Comparison of ENCODE assay signal across 19 mouse cellular contexts in genomic region chr7:141077841-141078240, GRCm38 (mm10). TPM values are rescaled to one million over a fixed set of nuclear protein-coding genes. Genes with fewer than 3 reads are reported as not detected.
DNase-seq lines count a peak whose midpoint lies in the region; ATAC-seq and TF ChIP-seq lines count a peak whose summit lies in the region.
"Had no signal": no experiment of that assay in that cellular context is flagged by ENCODE, and none has a peak within 500 bp of the region (broad histone marks: within the 10 kb centered on the region; RNA-seq: fewer than 3 reads in every experiment).

TSS of gene Pkp3 (plus strand) at chr7:141078218.

- H3K4me2 ChIP-seq in liver, embryonic 11.5 days: no peak within 1 kb of the TSS
- no peak within 1 kb of the TSS for H3K4me2 ChIP-seq in liver, postnatal 0 days (ENCODE audit: low read depth, low read length)
- peak within 1 kb of the TSS; percentile 41 for H3K4me2 ChIP-seq in embryonic facial prominence, embryonic 15.5 days (replicated peaks)
- peak within 1 kb of the TSS; percentile 27; the same call in 1 of the 2 replicates for H3K4me2 ChIP-seq in limb, embryonic 15.5 days
- H3K4me2 ChIP-seq: heart, embryonic 15.5 days; hindbrain, embryonic 14.5 days; midbrain, embryonic 15.5 days had no signal

- no peaks in the 10 kb centered on the region for H3K9me3 ChIP-seq in liver, embryonic 11.5 days (ENCODE audit: control insufficient read depth, low read length)
- no peaks in the 10 kb centered on the region for H3K9me3 ChIP-seq in liver, postnatal 0 days (ENCODE audit: low read length)
- no peaks in the 10 kb centered on the region for H3K9me3 ChIP-seq in E14TG2a.4 (ENCODE audit: low read length)
- H3K9me3 ChIP-seq in embryonic facial prominence, embryonic 15.5 days (replicated peaks): no peaks in the 10 kb centered on the region
- H3K9me3 ChIP-seq in limb, embryonic 15.5 days: no peaks in the 10 kb centered on the region
- H3K9me3 ChIP-seq: heart, embryonic 15.5 days; midbrain, embryonic 15.5 days had no signal

- H3K9ac ChIP-seq in liver, embryonic 11.5 days (ENCODE audit: low read depth, low read length): no peak within 1 kb of the TSS
- no peak within 1 kb of the TSS for H3K9ac ChIP-seq in liver, postnatal 0 days (replicated peaks)
- H3K9ac ChIP-seq in embryonic facial prominence, embryonic 15.5 days: no peak within 1 kb of the TSS
- H3K9ac ChIP-seq in limb, embryonic 15.5 days: no peak within 1 kb of the TSS
- H3K9ac ChIP-seq: heart, embryonic 15.5 days; hindbrain, embryonic 14.5 days; lung, embryonic 14.5 days; midbrain, embryonic 15.5 days had no signal

- WGBS in liver, embryonic 11.5 days: 85% methylated on average over 15 of the region's 15 CpGs
- 86% methylated on average over 15 of the region's 15 CpGs for WGBS in liver, postnatal 0 days (ENCODE audit: insufficient replicate concordance)
- WGBS in embryonic facial prominence, embryonic 15.5 days: 78% methylated on average over 15 of the region's 15 CpGs
- 85% methylated on average over 15 of the region's 15 CpGs for WGBS in limb, embryonic 15.5 days

- no peak for ATAC-seq in liver, embryonic 11.5 days (replicated peaks; ENCODE audit: low FRiP score)
- no peak for ATAC-seq in liver, postnatal 0 days
- ATAC-seq in embryonic facial prominence, embryonic 15.5 days (ENCODE audit: insufficient number of reproducible peaks, low FRiP score, low TSS enrichment, low read depth): no peak
- ATAC-seq in limb, embryonic 15.5 days (ENCODE audit: insufficient number of reproducible peaks, low FRiP score, low TSS enrichment, low read depth): 0 out of 2 replicates have a peak, but pooled peaks have one; percentile 8
- ATAC-seq: midbrain, embryonic 15.5 days; Patski had no signal

- H3K4me1 ChIP-seq in liver, embryonic 11.5 days (replicated peaks; ENCODE audit: control insufficient read depth, insufficient read depth, low read length): no peaks in the 10 kb centered on the region
- no peaks in the 10 kb centered on the region for H3K4me1 ChIP-seq in liver, postnatal 0 days (ENCODE audit: insufficient read depth)
- H3K4me1 ChIP-seq in E14TG2a.4 (replicated peaks; ENCODE audit: low read depth, low read length): peaks cover 50% of the 10 kb centered on the region
- peaks cover 3% of the 10 kb centered on the region; the same call in 1 of the 2 replicates for H3K4me1 ChIP-seq in embryonic facial prominence, embryonic 15.5 days
- H3K4me1 ChIP-seq in limb, embryonic 15.5 days: peaks cover 9% of the 10 kb centered on the region; the same call in 1 of the 2 replicates
- H3K4me1 ChIP-seq: heart, embryonic 15.5 days; midbrain, embryonic 15.5 days had no signal

- peaks cover 32% of the 10 kb centered on the region for H3K27me3 ChIP-seq in liver, embryonic 11.5 days (replicated peaks; ENCODE audit: control insufficient read depth, insufficient read depth, low read length)
- 0 out of 2 replicates have a peak, but pooled peaks cover 7% of the 10 kb centered on the region for H3K27me3 ChIP-seq in liver, postnatal 0 days (ENCODE audit: insufficient read depth, low read length)
- H3K27me3 ChIP-seq in E14TG2a.4 (ENCODE audit: insufficient read depth, low read length): peaks cover 33% of the 10 kb centered on the region
- no peaks in the 10 kb centered on the region for H3K27me3 ChIP-seq in embryonic facial prominence, embryonic 15.5 days
- H3K27me3 ChIP-seq in limb, embryonic 15.5 days: peaks cover 7% of the 10 kb centered on the region; the same call in 1 of the 2 replicates
- H3K27me3 ChIP-seq: midbrain, embryonic 15.5 days; Patski had no signal

- TF ChIP-seq EP300 in liver, postnatal 0 days (IDR thresholded peaks at IDR 0.05; ENCODE audit: low read depth): no peak

- DNase-seq in liver, embryonic 11.5 days (ENCODE audit: low spot score): peak; percentile 30
- no peak for DNase-seq in liver, postnatal 0 days
- no peak for DNase-seq in frontal cortex, postnatal 25 days (ENCODE audit: low spot score in 2 of 2)
- no peak for DNase-seq in ovary, postnatal 14 days (ENCODE audit: low spot score)
- no peak for DNase-seq in layer of hippocampus, adult 9-11 months
- DNase-seq: adrenal gland, postnatal 14 days; cerebellum, adult 11 months; gastrocnemius, adult 2 months; kidney, postnatal 25 days; lung, embryonic 14.5 days; right cerebral cortex, postnatal 4 days; thymus, postnatal 25 days had no signal

- no peak within 1 kb of the TSS for H3K27ac ChIP-seq in liver, embryonic 11.5 days (ENCODE audit: low read depth, low read length)
- H3K27ac ChIP-seq in liver, postnatal 0 days (ENCODE audit: low read depth): no peak within 1 kb of the TSS
- peak within 1 kb of the TSS; percentile 84 for H3K27ac ChIP-seq in embryonic facial prominence, embryonic 15.5 days (replicated peaks)
- peak within 1 kb of the TSS; percentile 66 for H3K27ac ChIP-seq in limb, embryonic 15.5 days
- H3K27ac ChIP-seq: gastrocnemius, adult 2 months; heart, embryonic 15.5 days; hindbrain, embryonic 14.5 days; midbrain, embryonic 15.5 days had no signal

- no peaks in the 10 kb centered on the region for H3K36me3 ChIP-seq in liver, embryonic 11.5 days (ENCODE audit: control insufficient read depth, insufficient read depth, low read length)
- H3K36me3 ChIP-seq in liver, postnatal 0 days (replicated peaks; ENCODE audit: insufficient read depth, low read length): no peaks in the 10 kb centered on the region
- H3K36me3 ChIP-seq in E14TG2a.4 (ENCODE audit: insufficient read depth, low read length): no peaks in the 10 kb centered on the region
- H3K36me3 ChIP-seq in embryonic facial prominence, embryonic 15.5 days: peaks cover 1% of the 10 kb centered on the region; the same call in 1 of the 2 replicates
- 0 out of 2 replicates have a peak, but pooled peaks cover 3% of the 10 kb centered on the region for H3K36me3 ChIP-seq in limb, embryonic 15.5 days
- H3K36me3 ChIP-seq: heart, embryonic 15.5 days; midbrain, embryonic 15.5 days had no signal

- no peak for TF ChIP-seq CTCF in liver, postnatal 0 days (IDR thresholded peaks at IDR 0.05; ENCODE audit: low read depth)
- no peak for TF ChIP-seq CTCF in E14TG2a.4 (conservative IDR thresholded peaks at IDR 0.05; ENCODE audit: low read length)

- H3K4me3 ChIP-seq in liver, embryonic 11.5 days (ENCODE audit: low read depth, low read length): no peak within 1 kb of the TSS
- H3K4me3 ChIP-seq in liver, postnatal 0 days (ENCODE audit: low read depth, low read length): no peak within 1 kb of the TSS
- peak within 1 kb of the TSS; percentile 60 for H3K4me3 ChIP-seq in E14TG2a.4 (replicated peaks; ENCODE audit: low read length)
- peak within 1 kb of the TSS; percentile 44 for H3K4me3 ChIP-seq in embryonic facial prominence, embryonic 15.5 days (replicated peaks)
- peak within 1 kb of the TSS; percentile 35 for H3K4me3 ChIP-seq in limb, embryonic 15.5 days
- H3K4me3 ChIP-seq: gastrocnemius, adult 2 months; heart, embryonic 15.5 days; midbrain, embryonic 15.5 days had no signal

RNA-seq across cellular contexts. Expression of gene Pkp3, which starts in this region (rescaled TPM):
- polyA plus RNA-seq in liver, embryonic 11.5 days (2014; fragmentation: Nextera tagmentation; extraction: Ambion mirVana): 1.9 and 2.7 TPM in 2 replicates
- polyA plus RNA-seq in liver, postnatal 0 days (2015; fragmentation: Nextera tagmentation; extraction: Ambion mirVana): 1.4 and 1.5 TPM in 2 replicates
- polyA plus RNA-seq in embryonic facial prominence, embryonic 15.5 days (2015; fragmentation: Nextera tagmentation; extraction: Ambion mirVana): 115 and 118 TPM in 2 replicates
- 150 and 151 TPM in 2 replicates for polyA plus RNA-seq in limb, embryonic 15.5 days (2015; fragmentation: Nextera tagmentation; extraction: Ambion mirVana)
- polyA plus RNA-seq: hindbrain, embryonic 14.5 days had no signal

Comparison
In these comparisons a context has a peak if more than half of its experiments do, and no peak if none do; other contexts are left out.
1. RNA of gene Pkp3 (polyA plus RNA-seq): 150 to 151 TPM in limb, embryonic 15.5 days and 115 to 118 TPM in embryonic facial prominence, embryonic 15.5 days; 1.9 to 2.7 TPM in liver, embryonic 11.5 days and 1.4 to 1.5 TPM in liver, postnatal 0 days; every median in the first group is over 10 times any median in the second.
2. H3K27ac ChIP-seq: peak in embryonic facial prominence, embryonic 15.5 days (single experiment) and limb, embryonic 15.5 days (single experiment); none in liver, embryonic 11.5 days (single experiment) and liver, postnatal 0 days (single experiment).
3. H3K4me2 ChIP-seq: peak in embryonic facial prominence, embryonic 15.5 days (single experiment) and limb, embryonic 15.5 days (single experiment); none in liver, embryonic 11.5 days (single experiment) and liver, postnatal 0 days (single experiment).
4. H3K4me3 ChIP-seq: peak in E14TG2a.4 (single experiment), embryonic facial prominence, embryonic 15.5 days (single experiment) and limb, embryonic 15.5 days (single experiment); none in liver, embryonic 11.5 days (single experiment) and liver, postnatal 0 days (single experiment).